Mouse (Mus musculus) R1 (cell line): Measurements from ENCODE around the gene Herc4.
A peak's percentile ranks its signal among the peaks of the same experiment; 100 is the strongest.

Experiments
- DNase-seq: peaks from one replicate; pipeline ENCODE4 v3.0.0-alpha.2; 2018; ENCODE audit warnings: low read depth, low spot score

The Herc4 gene

DNA sequence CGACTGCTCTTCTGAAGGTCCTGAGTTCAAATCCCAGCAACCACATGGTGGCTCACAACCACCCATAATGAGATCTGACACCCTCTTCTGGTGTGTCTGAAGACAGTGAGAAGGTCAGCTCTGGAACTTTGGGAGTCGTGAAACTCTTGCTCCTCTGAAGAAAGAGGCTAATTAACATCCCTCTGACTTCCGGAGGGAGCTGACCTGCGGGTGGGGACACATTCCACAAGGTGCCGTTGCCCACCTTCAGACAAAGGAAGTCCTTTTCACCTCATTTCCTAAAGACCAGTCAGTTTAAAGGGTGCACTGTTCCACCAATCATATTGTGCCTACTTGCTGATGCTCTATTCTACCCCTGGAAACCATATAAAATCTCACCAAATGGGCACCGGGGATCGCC lies 107.5 kb downstream of the Herc4 start:
- DNase-seq: peak; percentile 49

DNA sequence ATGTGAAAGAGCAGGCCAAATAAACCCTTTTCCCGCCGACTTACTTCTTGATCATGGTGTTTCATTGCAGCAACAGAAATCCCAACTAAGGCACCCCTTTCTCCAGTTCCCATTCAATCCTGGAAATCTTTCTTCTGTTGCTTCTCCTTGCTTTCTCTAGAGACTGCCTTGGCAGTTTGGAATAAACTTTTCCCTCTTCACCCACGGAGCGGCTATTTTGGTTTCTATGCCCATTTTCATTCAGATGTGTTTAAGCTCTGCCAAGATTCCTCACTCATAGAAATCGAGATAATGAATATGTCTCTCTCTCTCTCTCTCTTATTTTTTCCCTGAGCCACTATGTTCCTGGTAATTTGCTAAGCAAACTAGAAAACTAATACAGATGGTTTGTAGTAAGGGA lies 108.5 kb downstream of the Herc4 start:
- no peak for DNase-seq

DNA sequence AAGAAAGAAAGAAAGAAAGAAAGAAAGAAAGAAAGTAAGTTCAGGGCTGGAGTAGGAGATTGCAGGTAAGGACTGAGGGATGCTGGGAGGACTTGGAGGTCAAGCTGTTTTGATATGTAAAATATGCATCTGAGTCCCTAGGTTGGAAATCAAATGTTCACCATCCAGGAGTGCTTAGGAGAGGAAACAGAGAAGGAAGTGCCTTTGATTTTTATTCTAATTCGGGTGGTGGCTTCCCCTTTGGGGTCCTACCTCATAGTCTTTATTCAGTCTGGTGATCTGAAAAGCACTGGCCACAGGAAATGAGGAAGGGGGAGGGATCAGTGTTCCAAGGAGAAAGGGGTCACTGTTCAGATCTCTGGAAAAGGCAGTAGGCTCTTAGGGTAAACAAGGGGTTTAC lies 116.9 kb downstream of the Herc4 start:
- DNase-seq: peak; percentile 96

DNA sequence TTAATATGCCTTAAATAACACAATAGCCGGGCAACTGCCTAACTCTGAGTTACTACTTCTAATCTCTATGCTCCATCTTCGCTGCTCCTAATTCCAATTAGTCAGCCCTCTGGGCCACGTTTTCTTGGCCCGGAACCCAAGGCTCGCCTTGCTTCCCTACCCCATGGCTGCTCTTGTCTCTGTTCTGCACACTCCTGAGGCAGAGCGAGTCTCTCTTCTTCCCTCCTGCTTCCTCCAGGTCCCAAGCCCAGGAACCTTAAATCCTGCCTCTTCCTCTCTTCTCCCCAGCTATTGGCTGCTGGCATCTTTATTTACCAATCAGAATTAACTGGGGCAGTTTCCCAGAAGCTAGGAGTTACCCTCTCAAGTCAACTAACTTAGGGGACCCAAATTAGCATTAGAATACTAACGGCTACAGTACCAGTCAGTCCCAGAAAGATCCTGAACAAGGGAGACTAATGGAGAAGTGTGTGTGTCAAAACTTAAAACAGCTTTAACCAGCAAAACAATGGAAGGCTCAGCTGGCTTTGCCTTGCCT lies 122.4 kb downstream of the Herc4 start:
- peak; percentile 98 for DNase-seq

DNA sequence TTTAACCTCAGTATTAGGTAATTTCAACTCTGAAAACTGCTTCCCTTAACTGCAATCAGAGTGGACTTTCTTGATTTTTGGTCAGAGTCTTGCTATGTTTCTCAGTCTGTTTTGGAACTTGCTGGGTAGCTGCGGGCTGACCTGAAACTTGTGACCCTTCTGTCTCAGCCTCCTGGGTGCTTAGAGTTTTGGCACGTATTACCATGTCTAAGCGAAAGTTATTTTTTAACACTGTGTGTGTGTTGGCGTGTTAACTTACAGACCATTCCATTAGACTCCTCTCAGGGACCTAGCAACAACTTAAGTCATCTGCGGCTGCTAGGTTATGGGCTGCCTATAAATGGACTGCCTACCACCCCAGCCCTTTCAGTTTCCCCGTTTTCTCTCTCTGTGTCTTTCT lies 123.8 kb downstream of the Herc4 start:
- no peak for DNase-seq
